Mouse (Mus musculus): Measurements from ENCODE around the gene Ankrd1.

GRCm38 (mm10) chr19:36112007-36112406 lies 7.9 kb downstream of the Ankrd1 start:
- TF ChIP-seq CTCF (IDR thresholded peaks at IDR 0.05; ENCODE audit: insufficient read depth, low read depth, low read length) (no peak), POLR2A (IDR thresholded peaks at IDR 0.05; ENCODE audit: insufficient read depth, low read depth, low read length) (no peak)

Data from olfactory bulb, adult 2 months (tissue).